10 mouse cellular contexts compared by ENCODE assay signal in the genomic region with DNA sequence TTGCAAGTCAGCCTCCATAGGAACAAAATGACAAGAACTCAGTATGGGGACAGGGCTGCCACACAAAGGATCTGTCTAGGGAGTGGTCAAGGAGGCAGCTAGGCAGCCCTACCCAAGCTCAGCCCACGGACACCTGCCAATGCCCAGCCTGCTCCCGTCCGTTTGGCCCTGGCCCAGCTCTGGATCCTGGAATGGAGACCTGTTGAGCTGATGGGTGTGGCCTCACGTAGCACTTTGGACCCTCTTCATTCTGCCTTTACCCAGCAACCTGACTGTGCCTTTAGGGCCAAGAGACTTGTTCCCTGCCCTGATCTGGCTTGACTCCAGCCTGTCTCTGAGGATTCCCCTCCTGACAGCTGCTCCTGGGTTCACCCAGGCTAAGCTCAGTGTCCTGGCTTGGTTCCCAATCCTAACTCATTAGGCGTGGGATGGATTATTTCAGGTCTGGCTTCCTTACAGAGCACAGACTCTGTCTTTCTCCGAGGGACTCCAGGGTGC. TPM values are rescaled to one million over a fixed set of nuclear protein-coding genes. Genes with fewer than 3 reads are reported as not detected.
A peak's percentile ranks its signal among the peaks of the same experiment; 100 is the strongest.
DNase-seq lines count a peak whose midpoint lies in the region; ATAC-seq and TF ChIP-seq lines count a peak whose summit lies in the region.
"Had no signal": no experiment of that assay in that cellular context is flagged by ENCODE, and none has a peak within 500 bp of the region (broad histone marks: within the 10 kb centered on the region; RNA-seq: fewer than 3 reads in every experiment).

No protein-coding gene starts in this region.

- no peak overlapping the region for H3K4me3 ChIP-seq in layer of hippocampus, adult 2 months
- H3K4me3 ChIP-seq: limb, embryonic 12.5 days had no signal

- peak; percentile 5 to 44 for DNase-seq in layer of hippocampus, adult 2 months (ENCODE audit: low spot score in 2 of 2)
- DNase-seq in layer of hippocampus, postnatal 25 days (ENCODE audit: extremely low spot score in 1 of 2, low spot score in 1 of 2): no peak
- peak; percentile 68 for DNase-seq in brain, embryonic 14.5 days (ENCODE audit: low read depth)
- peak; percentile 11 to 41 for DNase-seq in heart, postnatal 36 days
- peak; percentile 43 for DNase-seq in layer of hippocampus, adult 9-11 months
- DNase-seq in right cerebral cortex, postnatal 14 days: no peak
- no peak for DNase-seq in cerebellum, adult 18-20 months

- intact Hi-C loops in heart, postnatal 36 days (cut with DNase I): no loop called here

- TF ChIP-seq POLR2A in brain, embryonic 14.5 days (IDR thresholded peaks at IDR 0.05; ENCODE audit: borderline replicate concordance, extremely low read depth, insufficient read depth, insufficient read length, poor library complexity, severe bottlenecking): no peak

- no peak for ATAC-seq in granulocyte monocyte progenitor cell, adult 5-6 weeks (replicated peaks; ENCODE audit: poor library complexity, severe bottlenecking)

- H3K27ac ChIP-seq in layer of hippocampus, adult 2 months: no peak overlapping the region
- H3K27ac ChIP-seq: limb, embryonic 12.5 days had no signal

- no peak for TF ChIP-seq CTCF in layer of hippocampus, adult 2 months (conservative IDR thresholded peaks at IDR 0.05)
- TF ChIP-seq CTCF in brain, embryonic 14.5 days (IDR thresholded peaks at IDR 0.05; ENCODE audit: borderline replicate concordance, extremely low read depth, insufficient read depth, insufficient read length): no peak

RNA-seq across cellular contexts. Expression of gene Msx1, which starts 50.5 kb away (rescaled TPM):
- total RNA-seq in layer of hippocampus, adult 2 months (2021): 1 to 10 TPM; 4.2 to 5.3 TPM
- total RNA-seq in layer of hippocampus, postnatal 25 days (2021): 1 to 10 TPM; 5.3 to 5.9 TPM
- polyA plus RNA-seq in brain, embryonic 14.5 days (2012; rRNA removed): 12.4 and 17.0 TPM in 2 replicates
- 1 to 10 TPM; 3.7 to 4.3 TPM for total RNA-seq in heart, postnatal 36 days (2021)
- not detected in 2 replicates for total RNA-seq in granulocyte monocyte progenitor cell, adult 5-6 weeks (2014; fragmentation: Nextera tagmentation)
- total RNA-seq in granulocyte monocyte progenitor cell, adult 5-6 weeks (2017): not detected in 2 replicates
- total RNA-seq: MEL had no signal

Comparison
In these comparisons a context has a peak if more than half of its experiments do, and no peak if none do; other contexts are left out.
1. DNase-seq: peak in layer of hippocampus, adult 2 months (2 of 2), brain, embryonic 14.5 days (single experiment), heart, postnatal 36 days (2 of 2) and layer of hippocampus, adult 9-11 months (single experiment); none in layer of hippocampus, postnatal 25 days (0 of 2), right cerebral cortex, postnatal 14 days (single experiment) and cerebellum, adult 18-20 months (0 of 2).
2. RNA of gene Msx1, which starts 50.5 kb away (total RNA-seq): 5.3 to 5.9 TPM in layer of hippocampus, postnatal 25 days, 4.2 to 5.3 TPM in layer of hippocampus, adult 2 months and 3.7 to 4.3 TPM in heart, postnatal 36 days; not detected in granulocyte monocyte progenitor cell, adult 5-6 weeks; every median in the first group is over 4 times any median in the second.